Mouse (Mus musculus): ENCODE data around the gene Rab23.

The Rab23 gene

DNA sequence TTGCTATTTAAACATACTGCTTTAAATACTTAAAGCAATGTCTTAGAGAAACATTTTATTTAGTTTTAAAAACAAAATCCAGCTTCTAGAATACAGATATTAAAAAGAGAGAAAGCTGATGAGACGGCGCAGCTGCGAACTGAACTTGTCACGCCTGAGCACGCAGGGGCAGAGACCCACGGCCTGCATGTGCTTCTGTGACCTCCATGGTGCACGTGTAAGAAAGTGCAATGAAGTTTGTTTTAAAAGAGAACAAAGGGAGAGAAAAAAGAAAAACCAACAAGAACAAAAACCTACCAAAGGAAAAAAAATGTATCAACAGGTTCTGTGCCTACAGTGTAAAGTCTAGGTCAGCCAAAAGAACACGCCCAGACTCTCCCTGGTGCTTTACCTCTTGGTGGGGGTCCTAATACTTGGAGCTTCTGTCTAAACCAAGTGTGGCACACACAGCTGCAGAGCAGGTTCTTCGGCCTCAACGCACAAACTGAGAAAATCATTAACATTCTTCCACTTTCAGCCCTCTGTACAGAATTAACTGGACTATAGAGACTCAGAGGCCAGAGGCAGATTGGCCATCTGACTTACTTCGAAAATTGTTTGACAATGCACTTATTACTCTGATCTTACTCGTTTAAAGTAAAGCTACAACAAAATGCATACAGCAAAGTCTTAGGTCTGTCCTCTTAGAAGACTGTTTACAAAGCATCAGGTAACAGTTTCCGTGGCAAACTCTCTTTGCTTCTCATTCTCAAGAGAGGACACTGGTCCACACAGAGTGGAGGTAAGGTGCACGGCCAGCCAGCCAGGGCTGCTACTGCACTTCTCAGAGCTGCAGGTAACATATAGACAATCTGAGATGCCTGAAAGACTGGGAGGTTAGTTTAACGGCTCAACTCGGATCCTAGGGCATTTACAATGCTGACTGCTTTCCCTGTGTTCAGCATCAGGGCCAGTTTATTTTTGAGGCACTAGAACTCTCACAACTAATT, 47.1 kb downstream of the Rab23 start:
- DNase-seq (ENCODE audit: extremely low spot score, low spot score) = no peak

DNA sequence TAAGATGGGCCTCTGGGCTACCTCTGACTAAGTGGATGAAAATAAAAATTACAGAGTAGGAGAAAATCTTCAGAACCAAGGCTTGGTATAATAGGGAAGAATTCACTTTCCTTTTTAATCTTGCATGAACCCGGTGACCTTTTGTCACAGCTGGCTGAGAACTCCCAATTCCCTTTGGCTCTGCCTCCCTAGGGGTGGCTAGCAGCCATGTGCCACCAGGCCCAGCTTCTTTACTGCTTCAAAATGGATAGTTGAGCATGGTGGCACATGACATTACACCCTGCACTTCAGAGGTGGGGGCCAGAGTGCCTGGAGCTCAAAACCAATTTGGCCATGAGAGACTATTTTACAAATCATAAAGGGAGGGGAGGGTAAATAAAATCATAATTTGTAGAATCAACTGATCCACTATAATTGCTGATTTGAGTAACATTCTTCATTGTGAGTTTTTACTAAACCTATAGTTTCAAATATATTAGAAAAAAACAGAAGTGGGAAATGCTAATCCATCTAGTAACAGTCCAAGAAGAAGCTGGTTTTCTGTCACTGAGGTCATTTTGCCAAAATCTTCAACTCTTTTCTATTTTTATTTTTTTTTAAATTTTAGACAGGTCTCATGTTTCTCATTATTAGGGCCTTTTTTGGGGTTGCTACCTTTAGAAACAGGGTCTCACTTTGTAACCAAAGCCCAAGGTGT, 48.6 kb downstream of the Rab23 start:
- no peak for DNase-seq (ENCODE audit: extremely low spot score, low spot score)

DNA sequence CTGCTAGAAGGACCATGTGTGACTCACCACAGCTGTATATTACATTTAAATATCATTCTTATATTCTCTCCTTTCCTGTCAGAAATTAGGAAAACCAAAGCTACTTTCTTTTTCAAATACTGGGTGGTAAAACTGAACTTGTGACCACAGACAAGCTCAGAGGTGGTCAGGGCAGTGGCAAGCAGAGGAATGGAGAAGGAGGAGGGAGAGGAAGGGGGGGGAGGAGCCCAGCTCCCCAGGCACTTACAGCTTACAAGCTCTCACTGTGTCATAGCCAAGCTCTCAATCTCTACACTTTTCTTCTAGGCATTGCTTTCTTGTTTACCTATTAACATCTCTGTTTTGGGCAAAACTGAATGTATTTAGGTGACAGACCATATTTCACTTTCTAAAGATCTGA, 49.1 kb downstream of the Rab23 start:
- no peak for DNase-seq (ENCODE audit: extremely low spot score, low spot score)

DNA sequence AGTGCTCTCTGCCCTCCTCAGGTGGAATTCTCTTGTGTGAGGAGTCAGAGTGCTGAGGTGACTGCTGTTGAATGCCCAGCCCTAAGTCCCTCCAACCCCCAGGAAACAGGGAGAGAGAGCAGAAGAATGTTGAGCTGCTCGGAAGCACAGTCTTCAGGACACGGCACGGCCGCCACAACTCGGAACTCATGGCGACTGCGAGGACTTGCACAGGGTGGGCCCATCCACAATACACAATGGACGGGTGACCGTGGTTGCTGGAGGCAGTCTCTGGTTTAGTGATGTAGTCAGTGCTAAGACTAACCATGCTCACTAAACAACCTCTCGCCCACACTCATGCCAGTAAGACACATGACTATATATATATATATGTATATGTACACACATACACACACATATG, 51.9 kb downstream of the Rab23 start:
- no peak for DNase-seq (ENCODE audit: extremely low spot score, low spot score)

DNA sequence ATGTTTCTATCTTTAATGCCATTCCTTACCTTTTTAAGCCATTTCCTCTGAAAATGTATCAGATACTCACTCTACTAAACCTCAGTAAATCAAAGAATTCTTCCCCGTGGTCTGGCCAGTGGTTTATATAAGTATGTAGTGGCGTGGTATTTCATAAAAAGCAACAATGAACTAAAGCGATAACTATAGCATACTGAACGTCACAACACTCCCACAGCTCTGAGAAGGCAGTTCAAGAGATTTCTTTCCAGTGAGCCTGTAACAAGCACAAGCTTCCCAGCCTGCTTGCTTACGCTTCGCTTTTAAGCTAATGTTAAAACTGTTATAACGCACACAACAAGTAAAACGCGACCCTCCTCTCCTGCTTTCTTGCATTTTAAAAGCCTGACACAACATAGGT, 52.4 kb downstream of the Rab23 start:
- no peak for DNase-seq (ENCODE audit: extremely low spot score, low spot score)

DNA sequence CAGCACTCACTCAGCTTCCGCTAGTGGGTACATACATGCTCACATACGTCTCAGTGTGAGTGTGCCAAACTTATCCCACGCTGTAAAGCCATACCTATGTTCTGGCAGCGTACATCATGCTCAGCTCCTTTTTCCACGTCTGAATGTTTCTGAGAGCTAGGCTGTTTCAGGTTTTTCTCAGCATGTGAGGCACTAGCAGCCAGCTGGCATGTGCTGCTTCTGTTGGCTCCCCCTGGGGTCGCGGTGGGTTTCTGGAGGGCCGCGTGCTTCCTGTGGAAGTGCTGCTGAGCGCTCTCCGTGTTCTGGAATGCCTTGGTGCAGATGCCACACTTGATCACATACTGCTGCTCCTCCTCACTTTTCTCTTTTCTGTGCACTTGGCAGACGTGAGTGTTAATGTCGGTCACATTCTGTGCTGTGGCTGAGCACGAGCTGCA, 56.5 kb downstream of the Rab23 start:
- DNase-seq (ENCODE audit: extremely low spot score, low spot score) = no peak

DNA sequence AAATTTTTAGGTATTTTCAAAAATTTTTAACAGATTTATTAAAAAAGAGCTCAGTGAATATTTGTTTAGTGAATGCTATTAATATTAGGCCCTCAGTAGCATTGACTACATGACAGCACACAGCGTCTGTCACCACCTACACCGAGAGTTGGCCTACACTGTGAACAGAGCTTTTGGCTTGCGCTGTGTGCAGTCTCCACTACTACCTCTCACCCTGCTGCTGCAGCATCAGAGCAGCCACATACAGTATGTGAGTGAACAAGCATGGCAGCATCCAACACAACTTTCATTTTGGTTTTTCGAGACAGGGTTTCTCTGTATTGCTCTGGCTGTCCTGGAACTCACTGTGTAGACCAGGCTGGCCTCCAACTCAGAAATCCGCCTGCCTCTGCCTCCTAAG, 64.9 kb downstream of the Rab23 start:
- DNase-seq (ENCODE audit: extremely low spot score, low spot score) = no peak

DNA sequence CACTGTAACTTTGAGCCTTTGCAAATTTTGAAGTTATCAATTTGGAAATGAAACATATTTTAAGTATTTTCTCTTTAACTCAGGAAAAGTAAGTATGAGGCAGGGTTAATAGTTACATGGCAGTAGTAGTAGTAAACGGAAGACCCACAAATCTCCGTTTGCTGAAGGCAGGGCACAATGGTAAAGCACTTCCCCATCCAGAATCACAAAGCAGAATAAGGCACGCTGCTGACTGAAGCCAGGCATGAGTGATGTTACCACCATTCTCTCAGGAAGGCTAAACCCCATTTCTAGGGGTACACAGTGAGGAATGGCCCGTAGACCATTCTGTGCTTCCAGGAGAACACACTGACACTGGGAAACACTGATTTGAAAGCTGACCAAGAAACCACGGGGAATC, 68.4 kb downstream of the Rab23 start:
- DNase-seq (ENCODE audit: extremely low spot score, low spot score) = no peak

DNA sequence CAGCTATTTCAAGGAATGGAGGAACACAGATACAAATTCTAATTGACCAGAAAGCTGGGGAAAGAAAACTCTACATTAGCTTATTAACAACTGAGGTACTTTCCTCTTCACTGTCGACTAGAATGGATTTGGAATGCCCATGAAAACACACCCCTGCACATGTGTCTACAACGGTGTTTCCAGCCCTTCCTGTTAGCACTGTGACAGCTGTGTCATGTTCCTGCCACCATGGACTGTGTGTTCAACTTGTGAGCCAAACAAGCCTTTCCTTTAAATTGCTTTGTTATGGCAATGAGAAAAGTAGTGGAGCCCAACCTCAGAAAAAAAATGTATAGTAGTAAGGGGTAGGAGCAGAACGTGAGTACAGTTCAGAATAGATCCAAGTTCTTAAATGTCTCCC, 68.8 kb downstream of the Rab23 start:
- no peak for DNase-seq (ENCODE audit: extremely low spot score, low spot score)

All from neural tube, embryonic 10.5 days (tissue).